Mouse (Mus musculus): ENCODE results near the gene Cyp2u1.
A peak's percentile ranks its signal among the peaks of the same experiment; 100 is the strongest.

Gene Cyp2u1

GRCm38 (mm10) chr3:131303320-131303714 is 290 bp upstream of the Cyp2u1 start:
- no peak for DNase-seq

GRCm38 (mm10) chr3:131299908-131300307 is 3.1 kb downstream of the Cyp2u1 start:
- DNase-seq = no peak

- DNase-seq = no peak
Observed at GRCm38 (mm10) chr3:131299078-131299477, 3.9 kb downstream of the Cyp2u1 start.

GRCm38 (mm10) chr3:131296893-131297292 is 6.1 kb downstream of the Cyp2u1 start:
- no peak for DNase-seq

GRCm38 (mm10) chr3:131295513-131296200 is 7.4 kb downstream of the Cyp2u1 start:
- no peak for DNase-seq

- DNase-seq = no peak
Observed at GRCm38 (mm10) chr3:131294503-131294902, 8.5 kb downstream of the Cyp2u1 start.

- no peak for DNase-seq
Observed at GRCm38 (mm10) chr3:131292959-131293358, 10.1 kb downstream of the Cyp2u1 start.

- DNase-seq = no peak
Observed at GRCm38 (mm10) chr3:131292349-131292748, 10.7 kb downstream of the Cyp2u1 start.

GRCm38 (mm10) chr3:131291890-131292289 is 11.1 kb downstream of the Cyp2u1 start:
- DNase-seq = no peak

- DNase-seq = no peak
Observed at GRCm38 (mm10) chr3:131274151-131274550, 28.9 kb downstream of the Cyp2u1 start.

GRCm38 (mm10) chr3:131272374-131273100 is 30.5 kb downstream of the Cyp2u1 start:
- peak; percentile 41 for DNase-seq

GRCm38 (mm10) chr3:131271559-131272373 is 31.3 kb downstream of the Cyp2u1 start, which contains the start of gene Hadh:
Gene Hadh, minus strand, starts transcription at chr3:131272101.
- peak; percentile 94 for DNase-seq

GRCm38 (mm10) chr3:131271157-131271556 is 31.9 kb downstream of the Cyp2u1 start:
- DNase-seq = peak; percentile 86

GRCm38 (mm10) chr3:131270381-131270780 is 32.6 kb downstream of the Cyp2u1 start:
- no peak for DNase-seq

- no peak for DNase-seq
Observed at GRCm38 (mm10) chr3:131266366-131267050, 36.5 kb downstream of the Cyp2u1 start.

- no peak for DNase-seq
Observed at GRCm38 (mm10) chr3:131265516-131265915, 37.5 kb downstream of the Cyp2u1 start.

- peak; percentile 79 for DNase-seq
Observed at GRCm38 (mm10) chr3:131263766-131264486, 39.1 kb downstream of the Cyp2u1 start.

- no peak for DNase-seq
Observed at GRCm38 (mm10) chr3:131260418-131260817, 42.6 kb downstream of the Cyp2u1 start.

- DNase-seq = no peak
Observed at GRCm38 (mm10) chr3:131259392-131259965, 43.5 kb downstream of the Cyp2u1 start.

- no peak for DNase-seq
Observed at GRCm38 (mm10) chr3:131258921-131259320, 44.1 kb downstream of the Cyp2u1 start.

GRCm38 (mm10) chr3:131255399-131255981 is 47.5 kb downstream of the Cyp2u1 start:
- DNase-seq = no peak

Data from kidney, postnatal 14 days (tissue).